Mouse (Mus musculus) cerebellum, adult 2 months (tissue): ENCODE measurements around the gene Ubald1. TPM values are rescaled to one million over a fixed set of nuclear protein-coding genes. Genes with fewer than 3 reads are reported as not detected.
A peak's percentile ranks its signal among the peaks of the same experiment; 100 is the strongest.

Source experiments
- DNase-seq, 2 experiments: peaks; one replicate each; pipeline ENCODE4 v3.0.0; 2021
- H3K27ac ChIP-seq: fragments of 200-500 bp; 2 replicates; pipeline ENCODE4 v1.5.1; 2012; ENCODE audit warnings: low read length, control low read depth, inconsistent platforms; ENCODE audit not compliant: insufficient read depth
- H3K27me3 ChIP-seq: fragments of 200-500 bp; 2 replicates; pipeline ENCODE4 v1.6.1; 2012; ENCODE audit warnings: inconsistent platforms, mild to moderate bottlenecking, low read length, moderate library complexity; ENCODE audit not compliant: control insufficient read depth, insufficient read depth
- H3K4me1 ChIP-seq: fragments of 200-500 bp; 2 replicates; pipeline ENCODE4 v1.6.1; 2011; ENCODE audit warnings: low read length; ENCODE audit not compliant: control insufficient read depth, insufficient read depth
- H3K4me3 ChIP-seq: fragments of 200-500 bp; replicated peaks from 2 replicates; pipeline ENCODE3; 2011; ENCODE audit warnings: mild to moderate bottlenecking, low read depth, low read length, control low read depth; ENCODE audit not compliant: insufficient read depth
- CTCF ChIP-seq: fragments of 200-500 bp; IDR thresholded peaks from 2 replicates; pipeline ENCODE4 v1.5.1; 2011; ENCODE audit warnings: low read depth, mild to moderate bottlenecking, control low read depth, low read length, moderate library complexity, borderline replicate concordance; ENCODE audit not compliant: insufficient read depth
- POLR2A ChIP-seq: fragments of 200-500 bp; IDR thresholded peaks from 2 replicates; pipeline ENCODE4 v1.6.1; 2011; ENCODE audit warnings: low read length, control low read depth, borderline replicate concordance; ENCODE audit not compliant: insufficient read depth
- WGBS: fragments of 180-500 bp; shearing (Covaris S2); methylation state at CpG from one replicate; pipeline ENCODE4 v1.1.7; 2018; 5-methylcytosine and 5-hydroxymethylcytosine counted together
- polyA plus RNA-seq: library from polyadenylated mRNA; depleted of rRNA; stranded (reverse); fragments of >200 nt; gene quantifications from 2 replicates; pipeline ENCODE4 v1.2.3, GENCODE M21; 2012

The Ubald1 gene
- polyA plus RNA-seq, 1 experiment, result 57.9 TPM

- peaks cover 8% of the 10 kb centered on the region for H3K4me1 ChIP-seq
- no peak for DNase-seq
These were observed 26.4 kb upstream of the Ubald1 start for GRCm38 (mm10) chr16:4906559-4906958.

GRCm38 (mm10) chr16:4905591-4905990, 25.5 kb upstream of the Ubald1 start:
- Histone ChIP-seq H3K4me3 (no peak overlapping the region), H3K27me3 (no peaks in the 10 kb centered on the region), H3K27ac (no peak overlapping the region), H3K4me1 (peaks cover 8% of the 10 kb centered on the region)
- 38% methylated on average over 1 of the region's 1 CpGs for WGBS
- TF ChIP-seq POLR2A, result no peak
- no peak for TF ChIP-seq CTCF
- no peak for DNase-seq

More at GRCm38 (mm10) chr16:4906559-4906958, 26.4 kb upstream of the Ubald1 start:
- no peak for TF ChIP-seq POLR2A
- Histone ChIP-seq H3K27me3 (no peaks in the 10 kb centered on the region), H3K27ac (no peak overlapping the region), H3K4me3 (no peak overlapping the region)

- Histone ChIP-seq H3K27me3 (no peaks in the 10 kb centered on the region), H3K27ac (no peak overlapping the region), H3K4me1 (peaks cover 8% of the 10 kb centered on the region), H3K4me3 (no peak overlapping the region)
- 93% methylated on average over 3 of the region's 3 CpGs for WGBS
- no peak for TF ChIP-seq POLR2A
- TF ChIP-seq CTCF, result no peak
- no peak for DNase-seq
These were observed 24.8 kb upstream of the Ubald1 start for GRCm38 (mm10) chr16:4904878-4905277.

GRCm38 (mm10) chr16:4903491-4904102, 23.5 kb upstream of the Ubald1 start:
- WGBS, result 82% methylated on average over 6 of the region's 6 CpGs
- no peak for TF ChIP-seq POLR2A
- TF ChIP-seq CTCF, result no peak

GRCm38 (mm10) chr16:4902390-4902789, 22.3 kb upstream of the Ubald1 start:
- Histone ChIP-seq H3K4me3 (no peak overlapping the region), H3K27ac (no peak overlapping the region), H3K4me1 (peaks cover 12% of the 10 kb centered on the region), H3K27me3 (no peaks in the 10 kb centered on the region)
- 88% methylated on average over 2 of the region's 2 CpGs for WGBS
- DNase-seq, result no peak
- TF ChIP-seq CTCF (no peak), POLR2A (no peak)

More at GRCm38 (mm10) chr16:4903491-4904102, 23.5 kb upstream of the Ubald1 start:
- DNase-seq, result no peak
- no peak overlapping the region for H3K27ac ChIP-seq
- peaks cover 12% of the 10 kb centered on the region for H3K4me1 ChIP-seq
- H3K27me3 ChIP-seq, result no peaks in the 10 kb centered on the region
- H3K4me3 ChIP-seq, result no peak overlapping the region

- H3K4me1 ChIP-seq, result peaks cover 25% of the 10 kb centered on the region
- H3K27ac ChIP-seq, result no peak overlapping the region
- no peak overlapping the region for H3K4me3 ChIP-seq
- no peaks in the 10 kb centered on the region for H3K27me3 ChIP-seq
- WGBS, result 63% methylated on average over 7 of the region's 7 CpGs
- TF ChIP-seq POLR2A (no peak), CTCF (no peak)
- no peak for DNase-seq
These were observed 21.1 kb upstream of the Ubald1 start for GRCm38 (mm10) chr16:4901167-4901566.

- 92% methylated on average over 2 of the region's 2 CpGs for WGBS
- no peak overlapping the region for H3K4me3 ChIP-seq
- H3K4me1 ChIP-seq, result peaks cover 22% of the 10 kb centered on the region
- TF ChIP-seq POLR2A (no peak), CTCF (no peak)
- no peak for DNase-seq
- no peaks in the 10 kb centered on the region for H3K27me3 ChIP-seq
- H3K27ac ChIP-seq, result no peak overlapping the region
These were observed 19.6 kb upstream of the Ubald1 start for GRCm38 (mm10) chr16:4899711-4900110.

GRCm38 (mm10) chr16:4898881-4899280, 18.8 kb upstream of the Ubald1 start:
- TF ChIP-seq POLR2A (no peak), CTCF (no peak)
- Histone ChIP-seq H3K27ac (no peak overlapping the region), H3K4me1 (peaks cover 22% of the 10 kb centered on the region), H3K4me3 (no peak overlapping the region), H3K27me3 (no peaks in the 10 kb centered on the region)
- DNase-seq, result peak in 1 of 2 experiments; percentile 36
- 68% methylated on average over 6 of the region's 6 CpGs for WGBS
